Mouse (Mus musculus) heart, postnatal 25 days (tissue): ENCODE measurements around the gene Adgrg1. TPM values are rescaled to one million over a fixed set of nuclear protein-coding genes. Genes with fewer than 3 reads are reported as not detected.

Experiments used
- DNase-seq: peaks from one replicate; pipeline ENCODE4 v3.0.0; 2022; ENCODE audit warnings: low spot score
- intact Hi-C: fragments of 180-260 bp; cut with DNase I; formaldehyde crosslinking; loops from one replicate; pipeline ENCODE4 v1.15.1; 2025
- total RNA-seq, 2 experiments: library from RNA; stranded (reverse); gene quantifications; 2 replicates each; pipeline ENCODE4 v1.2.3; 2021

The Adgrg1 gene
- total RNA-seq, 2 experiments from 2014 or later = 38.6 to 48.7 TPM

DNA sequence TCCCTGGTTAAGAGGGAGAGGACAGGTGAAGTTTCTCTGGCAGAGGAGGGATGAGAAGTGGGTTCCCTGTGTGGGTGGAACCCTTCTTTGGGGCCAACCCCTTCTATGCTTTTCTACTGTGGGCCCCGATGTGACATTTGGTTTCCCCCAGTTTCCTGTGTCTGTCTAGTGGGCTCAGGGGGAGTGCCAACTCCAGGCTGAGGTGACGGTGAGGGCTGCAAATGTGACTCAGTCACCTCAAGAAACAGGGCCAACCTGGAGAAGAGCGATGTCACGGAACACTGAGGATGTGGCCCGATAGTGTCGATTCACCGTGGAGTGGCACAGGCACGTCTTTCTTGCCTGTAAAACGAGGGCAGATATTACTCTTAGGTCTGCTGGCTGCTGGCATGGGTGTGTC lies 1.3 kb upstream of the Adgrg1 start:
- no peak for DNase-seq
- intact Hi-C loops = no loop called here

DNA sequence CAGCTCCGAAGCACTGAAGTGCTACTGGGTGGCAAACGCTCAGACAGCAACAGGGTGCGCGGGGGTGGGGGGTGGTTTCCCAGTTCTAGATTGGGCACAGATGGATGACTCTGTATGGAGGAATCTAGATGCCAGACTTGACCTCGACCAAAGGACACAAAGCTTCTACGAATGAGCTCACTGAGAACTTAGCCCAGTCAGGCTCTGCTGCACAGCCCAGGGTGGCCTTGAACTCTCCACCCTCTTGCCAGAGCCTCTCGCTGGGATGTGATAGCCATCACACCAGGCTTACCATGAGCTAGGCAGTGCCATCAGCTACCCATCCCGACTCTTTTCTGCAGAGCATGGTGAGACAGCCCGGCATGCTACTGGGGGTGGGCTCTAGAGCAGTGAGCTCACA lies 765 bp upstream of the Adgrg1 start:
- intact Hi-C loops = no loop called here

DNA sequence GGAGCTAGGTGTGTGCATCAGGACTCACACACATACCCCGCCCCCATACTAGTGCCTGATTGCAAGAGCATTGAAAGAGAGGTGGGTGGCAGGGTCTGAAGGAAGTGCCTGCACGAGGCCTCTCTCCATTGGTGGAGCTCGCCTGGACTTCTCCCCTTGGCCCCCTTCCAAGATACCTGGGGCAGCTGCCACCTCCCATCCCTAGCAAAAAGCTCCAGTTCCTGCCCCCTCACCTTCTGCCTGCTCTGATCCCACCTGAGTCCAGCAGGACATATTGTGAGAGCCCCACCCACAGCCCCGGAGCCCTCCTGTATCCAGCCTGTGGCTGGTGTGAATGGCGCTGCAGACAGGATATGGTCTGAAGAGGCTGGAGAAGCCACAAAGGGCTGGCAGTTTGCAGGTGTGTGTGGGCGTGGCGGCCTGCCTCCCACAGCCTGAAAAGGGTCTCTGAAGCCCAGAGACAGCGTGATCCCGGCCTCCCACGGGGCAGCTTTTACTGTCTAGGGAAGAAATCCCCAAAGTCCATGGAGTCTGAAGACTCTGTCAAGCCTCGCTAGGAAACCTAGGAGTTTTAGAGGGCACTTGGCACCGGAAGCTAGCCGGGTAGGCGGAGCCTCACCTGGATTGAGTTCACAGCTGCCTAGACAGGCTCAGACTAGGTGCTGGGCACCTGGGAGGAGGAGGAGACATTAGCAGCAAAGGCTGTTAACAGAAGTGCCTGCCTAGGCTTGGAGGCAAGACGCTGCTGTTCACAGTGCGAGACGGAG lies 2.3 kb downstream of the Adgrg1 start:
- DNase-seq = no peak
- intact Hi-C loops = no loop called here

More for the DNA sequence above, 765 bp upstream of the Adgrg1 start:
- no peak for DNase-seq

DNA sequence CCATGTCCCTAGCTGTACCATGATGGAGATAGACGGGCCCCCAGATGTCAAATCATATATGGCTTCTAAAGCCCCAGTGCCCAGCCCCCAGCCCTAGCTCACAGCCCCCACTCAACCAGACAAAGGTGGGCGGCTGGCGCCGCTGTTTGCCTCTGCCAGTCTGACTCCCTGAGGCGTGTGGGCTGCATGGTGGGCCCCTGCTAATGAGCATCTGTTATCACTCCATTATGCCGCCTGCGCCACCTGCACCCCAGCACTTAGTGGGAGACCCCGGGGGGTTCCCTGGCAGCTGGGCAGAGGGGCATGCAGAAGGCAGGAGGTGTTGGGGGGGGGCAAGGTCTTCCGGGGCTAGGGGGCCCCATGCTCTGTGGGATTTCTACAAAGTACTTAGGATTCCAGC lies 3.6 kb downstream of the Adgrg1 start:
- intact Hi-C loops = no loop called here
- no peak for DNase-seq

DNA sequence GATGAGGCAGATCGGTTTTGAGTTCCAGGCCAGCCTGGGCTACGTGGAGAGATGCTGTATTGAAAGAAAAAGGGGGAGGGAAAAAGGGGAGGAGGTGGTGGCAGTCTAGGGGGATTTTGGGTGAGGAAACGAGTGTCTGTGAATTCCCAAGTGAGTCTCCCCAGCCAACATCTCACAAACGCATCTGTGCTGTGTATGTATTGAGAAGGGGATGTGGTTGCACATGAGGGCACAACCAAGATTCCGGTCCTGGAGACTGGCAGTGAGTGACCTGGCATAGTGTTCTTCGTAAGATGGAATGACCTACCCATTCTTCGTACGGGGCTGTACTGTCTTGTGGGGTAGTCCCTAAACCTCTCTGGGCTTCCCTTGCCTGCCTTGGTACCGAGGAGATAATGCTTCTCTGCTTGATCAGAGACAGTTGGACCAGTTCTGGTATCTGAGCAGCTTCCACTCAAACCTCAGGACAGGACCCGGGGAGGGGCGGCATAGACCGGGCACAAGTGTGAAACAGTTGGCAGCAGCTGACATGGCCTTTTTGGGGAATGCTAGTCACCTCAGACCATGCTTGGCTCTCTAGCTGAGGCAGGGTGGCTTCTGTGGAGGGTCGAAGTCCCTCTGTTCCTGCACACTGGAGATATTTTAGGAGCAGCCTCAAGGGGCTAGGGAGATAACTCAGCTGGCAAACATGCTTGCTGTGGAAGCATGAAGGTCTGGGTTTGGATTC lies 4.2 kb downstream of the Adgrg1 start:
- DNase-seq = no peak
- intact Hi-C loops = no loop called here

DNA sequence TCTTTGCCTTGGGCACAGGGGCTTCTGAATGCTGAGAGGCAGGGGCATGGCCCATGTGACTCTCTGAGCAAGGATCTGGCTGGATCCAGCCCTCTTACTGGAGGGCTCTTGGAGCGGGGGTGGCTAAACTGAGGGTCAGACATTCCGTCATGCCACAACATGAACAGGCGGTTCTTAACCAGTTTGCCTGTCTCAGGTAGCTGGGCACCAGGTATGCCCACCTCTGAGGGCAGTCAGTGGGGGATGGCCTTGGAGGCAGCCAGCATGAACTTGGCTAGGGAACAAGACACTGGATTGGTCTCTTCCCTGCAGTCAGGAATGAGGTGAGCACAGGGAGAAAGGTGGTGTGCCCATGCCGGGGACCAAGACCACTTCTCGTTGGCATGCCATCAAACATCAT lies 5.6 kb downstream of the Adgrg1 start:
- no peak for DNase-seq
- intact Hi-C loops = no loop called here

DNA sequence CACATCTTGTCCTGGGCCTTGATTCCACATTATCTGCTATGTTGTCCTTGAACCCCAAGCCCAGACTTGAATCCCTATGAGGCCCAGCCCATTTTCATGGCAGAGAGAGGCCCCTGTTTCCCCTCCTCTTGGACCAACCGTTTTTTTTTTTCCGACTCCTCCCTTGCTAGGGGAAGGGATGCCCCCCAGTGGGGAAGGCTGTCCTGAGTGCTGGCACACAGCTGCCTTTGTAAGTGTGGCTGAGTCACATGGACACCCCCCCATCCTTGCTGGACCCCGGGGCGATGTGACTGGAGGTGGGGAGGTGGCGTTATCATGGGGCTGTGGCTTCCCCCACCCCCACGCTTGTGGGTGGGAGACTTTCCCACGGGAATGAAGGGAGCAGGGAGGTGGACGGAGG lies 6.4 kb downstream of the Adgrg1 start:
- DNase-seq = no peak
- intact Hi-C loops = no loop called here

DNA sequence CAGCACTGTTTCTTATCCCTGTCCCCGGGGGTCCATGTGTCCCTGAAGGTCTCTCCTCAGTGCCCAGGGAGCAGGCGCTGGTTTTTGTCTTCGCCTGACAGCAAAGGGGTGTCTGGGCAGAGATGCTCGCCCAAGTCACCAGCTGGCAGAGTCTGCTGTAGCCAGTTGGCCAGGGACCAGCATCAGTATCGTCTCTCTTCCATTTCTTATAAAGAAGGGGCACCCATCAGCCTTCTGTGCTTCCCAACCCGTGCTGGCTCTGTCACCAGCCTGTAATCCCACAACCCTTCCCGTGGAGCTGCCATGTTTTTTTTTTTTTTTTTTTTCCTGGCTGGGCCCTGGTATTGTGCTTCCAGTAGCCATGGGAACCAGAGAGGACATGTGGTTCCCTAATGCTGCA lies 7.3 kb downstream of the Adgrg1 start:
- no peak for DNase-seq
- intact Hi-C loops = no loop called here

DNA sequence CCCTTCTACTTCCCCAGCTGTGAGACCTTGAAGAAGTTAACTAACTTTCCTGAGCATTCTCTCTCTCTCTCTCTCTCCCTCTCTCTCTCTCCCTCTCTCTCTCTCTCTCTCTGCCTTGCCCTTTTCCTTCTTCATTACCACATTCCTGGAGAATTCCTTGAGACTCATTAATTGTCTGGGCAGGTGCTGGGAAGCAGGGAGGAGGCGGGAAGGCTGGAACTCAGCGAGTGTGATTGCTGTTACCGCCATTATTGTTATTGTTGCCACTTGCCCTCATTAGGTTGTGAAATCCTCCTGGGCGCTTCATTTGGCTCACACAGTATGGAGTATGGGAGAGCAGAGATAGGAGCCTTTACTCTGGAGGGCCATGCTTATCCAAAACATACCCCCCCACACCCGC lies 8.6 kb downstream of the Adgrg1 start:
- intact Hi-C loops = no loop called here
- DNase-seq = no peak

DNA sequence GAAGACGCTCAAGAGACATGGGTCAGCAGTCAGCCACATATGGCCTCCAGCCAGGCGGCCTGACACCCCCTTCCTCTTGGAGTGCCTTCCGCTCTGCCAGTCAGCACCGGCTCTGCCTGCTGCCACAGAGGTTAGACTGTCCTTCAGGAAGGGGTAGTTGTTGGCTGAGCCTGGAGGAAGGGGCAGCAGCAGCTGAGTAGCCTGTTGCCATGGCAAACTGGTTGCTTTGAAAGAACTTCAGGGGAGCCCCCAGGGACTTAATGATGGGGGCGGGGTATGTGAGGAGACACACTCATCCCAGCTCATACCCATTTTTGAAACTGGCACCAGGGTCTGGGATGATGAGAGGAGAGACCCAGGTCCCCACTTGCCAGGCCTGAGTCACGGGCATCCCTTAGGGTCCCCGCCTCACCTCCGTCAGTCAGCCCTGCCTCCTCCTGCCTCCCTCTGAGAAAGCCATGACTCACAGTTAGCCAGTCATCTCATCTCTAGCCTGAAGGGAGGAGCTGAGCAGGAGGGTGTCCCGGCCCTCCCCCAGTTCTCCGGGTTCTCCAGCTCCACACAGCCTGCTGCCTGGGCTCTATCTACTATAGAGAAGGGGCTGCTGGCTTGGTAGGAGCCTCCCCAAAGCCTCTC lies 9.4 kb downstream of the Adgrg1 start:
- intact Hi-C loops = no loop called here
- DNase-seq = peak; percentile 65

DNA sequence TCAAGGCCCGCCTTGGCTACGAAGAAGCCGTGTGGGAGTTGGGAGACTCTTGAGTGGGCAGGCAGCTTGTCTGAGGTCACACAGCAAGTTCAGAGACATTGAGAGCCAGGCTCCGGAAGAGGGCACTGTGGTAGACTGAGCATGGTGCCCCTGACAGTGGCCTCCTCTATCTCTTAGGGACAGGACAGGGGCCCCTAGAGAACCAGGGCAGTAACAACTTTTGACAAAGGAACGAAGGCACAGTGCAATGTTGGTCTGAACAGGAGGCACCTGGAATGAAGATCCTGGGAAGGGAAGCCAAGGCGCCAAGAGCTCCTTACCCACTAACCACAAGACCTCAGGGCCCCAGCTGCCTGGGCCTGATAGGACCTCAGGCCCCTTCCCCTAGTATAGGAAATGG lies 10.5 kb downstream of the Adgrg1 start:
- intact Hi-C loops = no loop called here
- DNase-seq = no peak

DNA sequence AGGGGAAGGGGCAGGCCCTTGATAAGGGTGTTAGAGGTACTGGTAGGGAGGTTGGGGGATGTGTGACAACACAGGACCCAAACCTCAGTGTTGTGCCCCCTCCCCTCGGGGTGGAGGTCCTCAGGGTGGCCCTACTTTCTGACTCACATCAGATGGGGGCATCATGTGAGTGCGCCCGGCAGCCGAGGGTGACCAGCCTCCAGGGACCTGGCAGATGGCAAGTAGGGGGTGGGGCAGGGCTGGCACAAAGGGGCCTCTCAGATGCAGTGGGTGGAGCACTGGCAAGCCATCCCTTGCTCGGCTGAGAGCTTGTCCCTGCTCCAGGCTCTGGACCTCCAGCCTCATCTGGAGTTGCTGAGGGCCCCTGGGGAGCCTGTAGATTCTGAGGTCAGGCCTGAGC lies 12.1 kb downstream of the Adgrg1 start:
- intact Hi-C loops = no loop called here
- no peak for DNase-seq

DNA sequence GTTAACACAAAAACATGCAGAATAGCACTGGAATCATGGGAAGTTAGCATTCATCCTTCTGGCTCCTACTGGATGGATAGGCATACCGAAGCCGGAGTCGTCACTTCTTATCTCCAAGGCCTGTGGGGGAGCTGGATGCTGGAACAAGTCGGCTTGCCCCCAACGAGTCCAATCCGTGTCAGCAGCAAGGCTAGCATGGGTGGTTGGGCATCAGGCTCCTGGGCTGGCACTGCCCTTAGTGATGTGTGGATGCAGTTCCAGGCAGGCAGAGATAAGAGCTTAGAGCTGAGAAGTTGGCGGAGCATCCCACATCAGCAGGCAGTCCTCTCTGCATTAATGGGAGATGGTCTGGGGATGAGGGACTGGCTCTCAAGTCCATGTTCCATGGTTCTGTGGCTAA lies 13.0 kb downstream of the Adgrg1 start:
- intact Hi-C loops = no loop called here
- no peak for DNase-seq

DNA sequence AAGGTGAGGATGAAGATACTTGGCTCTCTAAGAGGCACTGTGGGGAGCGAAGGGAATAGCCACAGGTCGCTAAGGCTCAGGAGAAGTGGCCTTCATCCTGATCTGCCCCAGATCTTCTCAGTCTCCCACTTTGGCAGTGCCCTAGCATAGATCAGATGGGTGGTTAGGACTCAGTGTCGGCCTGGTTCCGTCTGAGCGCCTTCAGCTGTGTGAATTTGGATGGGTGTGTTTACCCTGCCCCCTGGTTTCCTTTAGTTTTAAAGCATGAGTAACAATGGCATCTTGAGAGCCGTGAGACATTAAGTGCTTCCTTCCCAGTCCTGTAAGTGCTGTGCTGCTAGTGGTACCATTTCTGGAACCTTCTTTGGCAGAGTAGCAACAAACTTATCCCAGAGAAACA lies 14.1 kb downstream of the Adgrg1 start:
- no peak for DNase-seq
- intact Hi-C loops = no loop called here

DNA sequence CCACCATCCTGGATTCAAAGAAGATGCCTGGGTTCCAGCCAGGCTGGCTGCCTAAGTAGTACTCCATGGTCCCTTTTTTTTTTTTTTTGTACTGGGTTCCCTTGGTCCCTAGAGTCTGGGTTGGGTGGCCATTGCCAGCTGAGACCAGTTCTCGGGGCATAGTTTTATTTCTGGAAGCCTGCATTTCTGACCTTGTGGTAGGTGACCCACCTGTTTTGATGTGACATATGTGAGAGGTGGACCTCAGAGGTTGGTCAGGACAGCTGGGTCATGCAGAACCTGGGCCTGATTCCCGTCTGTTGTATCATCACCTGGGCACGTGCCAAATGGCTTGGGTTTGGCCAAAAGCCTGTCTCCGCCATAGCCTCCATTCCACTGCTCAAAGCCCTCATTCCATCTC lies 15.2 kb downstream of the Adgrg1 start:
- intact Hi-C loops = no loop called here
- DNase-seq = no peak

DNA sequence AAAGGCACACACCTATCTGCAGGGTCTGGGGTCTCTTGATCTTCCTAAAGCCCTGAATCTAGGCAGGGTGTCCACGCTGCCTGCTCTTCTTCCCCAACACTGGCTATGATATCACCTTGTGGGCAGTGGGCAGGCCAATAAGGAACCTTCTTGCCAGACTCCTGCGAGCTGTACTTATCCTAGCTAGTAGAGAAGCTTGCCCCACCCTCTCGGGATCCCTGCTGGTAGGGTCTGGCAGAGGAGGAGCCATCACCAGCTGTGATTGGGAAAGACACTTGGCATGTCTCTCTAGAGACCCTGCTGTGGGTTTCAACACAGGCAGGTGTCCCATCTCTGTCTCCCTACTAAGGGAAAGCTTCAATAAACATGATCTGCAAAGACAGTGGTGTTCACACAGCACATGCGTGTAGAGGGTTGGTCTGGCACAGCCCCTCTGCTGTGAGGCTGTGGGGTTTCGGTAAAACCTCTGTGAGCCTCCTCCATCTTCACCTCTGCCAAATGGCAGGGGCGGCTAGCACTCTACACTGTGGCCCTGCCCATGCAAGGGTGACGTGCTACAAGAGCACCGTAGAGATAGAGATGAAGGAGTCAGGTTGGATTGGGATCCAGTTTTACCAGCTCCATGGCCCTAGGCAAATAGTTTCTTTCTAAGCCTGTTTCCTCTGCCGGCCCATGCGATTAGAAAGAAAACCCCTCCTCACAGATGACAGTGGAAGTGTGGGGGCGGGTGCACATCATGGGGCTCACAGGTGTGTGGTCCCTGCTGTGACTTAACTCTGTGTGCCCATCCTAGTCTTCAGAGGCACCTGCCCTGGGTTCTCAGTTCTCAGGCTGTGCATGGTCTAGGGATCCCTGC lies 16.3 kb downstream of the Adgrg1 start:
- DNase-seq = no peak
- intact Hi-C loops = no loop called here

DNA sequence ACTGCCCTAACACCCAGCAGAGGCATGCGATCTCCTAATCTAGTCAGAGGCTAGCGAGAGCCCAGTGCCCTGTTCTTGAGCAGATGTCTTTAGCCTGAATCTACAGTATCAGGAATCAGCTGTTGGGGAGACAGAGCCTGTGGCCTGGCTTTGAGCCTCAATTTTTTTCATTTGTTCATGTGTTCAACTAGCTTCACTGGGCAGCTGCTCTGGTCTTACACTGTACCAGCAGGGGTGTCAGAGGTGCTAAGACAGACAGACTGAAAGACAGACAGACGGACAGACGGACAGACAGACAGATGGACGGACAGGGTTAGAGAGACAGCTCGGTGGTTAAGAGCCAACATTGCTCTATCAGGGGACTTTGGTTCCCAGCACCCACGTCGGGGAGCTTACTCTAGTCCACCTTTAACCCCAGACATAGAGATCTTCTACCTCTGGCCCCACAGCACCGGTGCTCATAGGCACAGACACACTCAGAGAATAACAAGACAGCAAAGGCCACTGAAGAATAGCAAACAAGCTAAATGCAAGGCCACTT lies 17.0 kb downstream of the Adgrg1 start:
- intact Hi-C loops = no loop called here
- no peak for DNase-seq

DNA sequence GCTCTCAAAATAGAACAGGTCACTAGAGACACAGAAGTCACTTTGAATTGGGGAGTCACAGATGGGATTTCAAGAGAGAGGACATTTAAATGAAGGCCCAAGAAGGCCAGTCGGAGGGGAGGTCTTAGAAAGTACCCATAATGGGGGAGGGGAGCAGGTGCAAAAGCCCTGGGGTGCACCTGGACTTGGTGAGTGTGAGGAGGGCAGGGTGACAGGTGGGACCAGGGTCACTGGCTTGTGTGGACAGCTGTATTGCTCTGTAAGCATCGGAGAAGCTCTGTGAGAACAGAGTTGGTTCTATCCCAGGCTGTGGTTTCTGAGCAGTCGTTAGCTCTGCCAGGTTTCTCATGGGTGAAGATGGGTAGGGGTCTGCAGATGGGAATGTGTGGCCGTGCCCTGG lies 17.5 kb downstream of the Adgrg1 start:
- intact Hi-C loops = no loop called here
- no peak for DNase-seq

DNA sequence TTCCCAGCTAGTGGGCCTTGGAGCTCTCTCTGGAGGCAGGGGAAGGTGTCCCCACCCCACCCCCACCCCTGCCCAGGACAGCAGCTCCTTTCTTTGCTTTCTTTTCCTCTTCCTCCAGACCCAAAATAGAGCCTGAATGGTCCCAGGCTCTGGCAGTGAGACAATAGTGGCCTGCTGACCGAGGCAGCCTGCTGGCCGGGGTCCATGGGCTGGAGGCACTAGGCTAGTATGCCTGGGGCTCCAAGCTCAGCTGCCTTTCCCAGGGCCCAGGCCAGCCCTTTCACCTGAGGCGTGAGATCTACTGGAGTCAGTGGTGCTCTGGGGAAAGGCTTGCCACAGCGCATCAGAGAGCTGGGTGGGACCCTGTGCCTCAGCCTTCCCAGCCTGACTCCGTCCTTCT lies 18.0 kb downstream of the Adgrg1 start:
- DNase-seq = peak; percentile 71
- intact Hi-C loops = no loop called here
